Mouse (Mus musculus): ENCODE data around the gene Usp15.
A peak's percentile ranks its signal among the peaks of the same experiment; 100 is the strongest.
"Not testable (repeated sequence)": the region's sequence is repeated elsewhere in the genome, so short reads cannot be mapped to it uniquely, and the experiment has no call there.

Usp15 gene

DNA sequence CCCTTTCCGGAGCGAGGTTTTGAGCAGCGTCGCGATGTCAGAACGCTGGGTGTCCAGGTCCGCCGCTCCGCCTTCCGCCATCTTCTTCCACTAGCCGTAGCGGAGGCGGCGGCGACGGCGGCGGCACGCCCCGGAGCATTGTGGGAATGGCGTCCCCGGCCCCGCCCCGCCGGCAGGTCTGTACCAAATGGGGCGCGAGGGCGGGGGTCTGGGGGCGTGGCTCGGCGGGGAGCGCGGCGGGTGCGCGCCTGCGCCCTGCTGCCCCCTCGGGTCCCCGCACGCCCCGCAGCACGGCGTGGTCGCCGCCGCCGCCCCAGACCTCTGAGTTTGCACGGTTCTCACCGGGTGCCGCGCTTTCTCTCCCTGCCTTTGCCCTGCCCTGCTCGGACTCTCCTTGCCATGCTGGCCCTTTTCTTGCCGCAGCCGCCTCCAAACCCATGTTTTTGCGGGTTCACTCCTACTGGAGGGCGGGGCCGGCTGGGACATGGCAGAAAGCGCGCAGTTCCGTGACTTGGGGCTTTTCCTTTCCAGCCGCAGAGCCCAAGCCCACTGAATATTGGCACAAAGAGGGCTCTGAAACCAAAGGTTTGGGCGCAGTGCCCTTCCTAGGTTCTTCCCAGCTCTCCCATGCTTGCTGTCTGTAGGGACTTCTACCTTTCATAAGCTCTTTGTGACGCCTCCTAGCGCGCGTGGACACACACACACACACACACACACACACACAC, at the start of gene Usp15:
Gene Usp15 (minus strand): TSS at position 161 of the 725 bp plus-strand sequence.
- peak; percentile 92 for DNase-seq

DNA sequence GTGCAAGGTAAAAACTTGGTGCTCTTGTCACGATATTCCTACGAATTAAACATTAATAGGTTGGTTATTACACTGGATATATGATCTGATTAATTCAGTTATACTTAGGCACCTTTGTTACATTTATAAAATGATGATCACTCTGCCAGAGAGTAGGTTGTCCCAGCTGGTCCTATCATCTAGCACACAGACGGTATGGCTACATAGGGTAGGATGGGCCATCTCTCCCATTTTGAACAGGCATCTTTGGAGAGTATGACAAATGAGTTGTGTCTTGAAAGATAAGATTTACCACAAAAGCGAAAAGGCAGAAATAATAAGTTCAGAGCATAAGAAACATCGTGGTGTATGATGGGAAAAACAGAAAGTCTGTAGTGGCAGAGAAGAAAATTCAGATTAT, 32.6 kb upstream of the Usp15 start:
- DNase-seq, result no peak

DNA sequence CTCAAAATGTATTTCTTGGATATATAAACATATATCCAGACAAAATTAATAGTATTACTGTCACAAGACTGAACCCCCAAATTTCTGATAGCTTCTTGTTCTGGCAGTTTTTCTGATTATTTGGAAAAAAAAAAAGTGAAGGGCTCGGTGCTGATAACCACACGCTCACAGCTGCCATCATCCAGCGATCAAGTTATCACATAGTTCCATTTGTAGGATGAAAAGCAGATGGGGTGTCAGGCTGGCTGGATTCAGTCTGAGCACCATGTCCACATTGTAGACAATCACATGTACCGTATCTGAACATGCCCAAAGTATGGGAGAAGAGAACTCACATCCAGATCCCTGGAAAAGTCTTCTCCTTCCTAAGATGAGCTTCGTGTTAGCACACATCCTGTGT, 26.0 kb upstream of the Usp15 start:
- no peak for DNase-seq

DNA sequence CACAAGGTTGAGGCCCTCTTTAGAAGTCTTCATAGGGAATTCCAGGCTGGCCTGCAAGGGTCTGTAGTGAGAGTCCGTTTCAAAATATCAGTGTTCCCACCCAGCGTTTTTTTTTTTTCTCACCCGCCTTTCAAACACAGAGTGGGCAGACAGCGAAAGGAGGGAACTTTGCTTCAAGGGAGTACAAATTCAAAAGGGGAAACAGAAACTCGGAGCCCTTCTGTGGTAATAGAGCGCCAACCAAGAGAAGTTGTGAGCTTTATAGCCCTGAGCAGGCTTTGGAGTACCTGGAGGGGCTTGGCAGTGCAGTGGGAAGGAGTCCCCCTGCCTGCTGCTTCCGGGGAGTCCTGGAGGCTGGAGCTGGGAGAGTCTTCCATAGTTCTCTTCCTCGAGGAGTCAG, 12.7 kb upstream of the Usp15 start:
- DNase-seq, result no peak

DNA sequence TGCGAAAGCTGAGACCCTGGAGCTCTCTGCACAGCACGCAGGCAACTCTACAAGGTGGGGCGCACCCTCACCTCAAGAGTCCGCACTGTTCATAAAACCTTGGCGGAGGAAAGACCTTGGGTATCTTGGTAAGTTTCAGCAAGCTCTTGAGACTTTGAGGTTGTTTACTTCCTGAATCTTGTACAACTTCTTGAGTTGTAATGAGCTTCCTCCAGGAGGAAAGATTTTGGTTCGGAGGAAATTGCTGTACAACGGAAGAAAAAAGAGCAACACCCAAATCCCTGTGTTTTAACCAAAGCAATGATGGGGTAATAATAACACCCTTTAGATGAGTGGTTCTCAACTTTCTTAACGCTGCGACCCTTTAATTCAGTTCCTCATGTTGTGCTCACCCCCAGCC, 11.5 kb upstream of the Usp15 start:
- DNase-seq, result no peak

DNA sequence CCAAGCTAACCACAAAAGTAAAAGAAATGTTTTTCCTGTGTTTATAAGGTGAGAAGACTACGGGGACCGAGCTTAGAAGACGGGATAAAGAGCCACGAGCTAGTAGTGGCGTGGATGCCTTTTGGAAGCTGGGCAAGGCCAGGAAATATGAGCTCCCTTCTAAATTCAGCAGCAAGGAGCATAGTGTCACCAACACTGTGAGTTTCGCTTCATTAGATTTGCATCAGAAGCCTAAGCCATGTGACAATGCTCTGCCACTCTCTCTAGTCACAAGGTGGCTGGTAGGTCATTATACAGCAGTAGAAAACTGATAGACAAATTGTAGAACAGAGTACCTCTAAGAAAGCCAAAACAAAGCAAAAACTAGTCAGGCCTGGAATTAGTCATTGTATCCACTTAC, 9.3 kb upstream of the Usp15 start:
- no peak for DNase-seq

DNA sequence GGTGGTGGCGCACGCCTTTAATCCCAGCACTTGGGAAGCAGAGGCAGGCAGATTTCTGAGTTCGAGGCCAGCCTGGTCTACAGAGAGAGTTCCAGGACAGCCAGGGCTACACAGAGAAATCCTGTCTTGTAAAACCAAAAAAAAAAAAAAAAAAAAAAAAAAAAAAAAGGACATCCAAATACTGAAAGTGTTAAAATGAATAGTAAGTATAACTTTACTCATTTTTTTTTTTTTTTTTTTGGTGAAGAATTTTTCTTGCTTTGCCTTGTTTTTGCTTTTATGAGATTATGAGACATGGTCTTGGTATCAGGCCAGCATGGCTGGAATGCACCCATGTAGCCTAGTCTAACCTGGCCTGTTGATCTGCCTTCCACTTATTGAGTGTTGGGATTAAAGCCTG, 8.6 kb upstream of the Usp15 start:
- DNase-seq, result not testable (repeated sequence)

DNA sequence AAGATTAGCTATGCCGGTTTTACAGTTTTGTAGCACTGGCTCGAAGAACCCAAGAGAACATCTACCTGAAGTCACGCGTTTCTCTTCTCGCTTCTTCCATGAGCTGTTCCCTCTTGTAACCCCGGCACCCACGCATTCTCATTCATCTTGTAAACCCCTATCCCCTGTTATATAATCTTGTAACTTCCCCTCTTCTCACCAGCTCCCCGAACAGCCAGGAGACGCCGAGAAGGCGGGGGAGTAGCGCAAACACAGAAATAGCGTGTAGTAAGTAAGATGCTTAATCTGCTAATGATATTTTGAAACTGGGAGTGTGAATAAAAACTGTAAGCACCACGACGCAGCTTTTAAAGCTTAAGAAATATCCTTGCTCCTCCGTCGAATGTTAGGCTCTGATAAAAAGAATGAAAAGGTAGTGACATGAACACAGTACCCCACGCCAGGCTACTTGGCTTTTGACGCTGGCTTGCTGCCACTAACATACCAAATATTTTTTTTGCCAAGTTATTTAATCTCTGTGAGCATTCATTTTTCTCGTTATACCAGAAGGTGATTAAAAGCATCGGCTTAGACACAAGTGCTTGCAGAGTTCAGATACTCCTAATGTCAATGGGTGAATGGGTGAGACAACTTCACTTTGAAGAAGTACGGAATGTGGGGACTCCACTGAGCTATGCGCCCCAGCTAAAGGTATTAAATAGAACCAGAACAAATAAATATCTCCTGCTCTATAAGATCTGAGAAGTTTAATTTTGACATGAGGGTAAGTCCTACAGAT, 5.4 kb upstream of the Usp15 start:
- DNase-seq, result no peak

DNA sequence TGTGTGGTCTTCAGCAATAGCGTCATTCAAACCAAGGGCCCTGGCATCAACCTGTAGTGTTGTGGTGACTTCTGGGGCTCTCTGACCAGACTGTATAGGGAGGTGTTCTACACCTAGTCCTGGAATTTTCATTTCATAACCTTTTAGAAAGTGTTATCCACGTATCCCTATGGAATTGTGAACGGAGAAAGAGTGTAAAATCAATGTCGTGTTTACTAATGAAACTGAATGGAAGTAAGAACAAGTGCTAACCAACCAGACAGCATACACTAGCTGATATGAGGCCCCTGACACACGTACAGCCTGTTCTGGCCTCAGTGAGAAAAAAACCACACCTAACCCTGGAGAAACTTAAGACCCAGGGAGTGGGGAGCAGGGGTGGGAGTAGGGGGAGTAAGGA, 4.6 kb upstream of the Usp15 start:
- no peak for DNase-seq

DNA sequence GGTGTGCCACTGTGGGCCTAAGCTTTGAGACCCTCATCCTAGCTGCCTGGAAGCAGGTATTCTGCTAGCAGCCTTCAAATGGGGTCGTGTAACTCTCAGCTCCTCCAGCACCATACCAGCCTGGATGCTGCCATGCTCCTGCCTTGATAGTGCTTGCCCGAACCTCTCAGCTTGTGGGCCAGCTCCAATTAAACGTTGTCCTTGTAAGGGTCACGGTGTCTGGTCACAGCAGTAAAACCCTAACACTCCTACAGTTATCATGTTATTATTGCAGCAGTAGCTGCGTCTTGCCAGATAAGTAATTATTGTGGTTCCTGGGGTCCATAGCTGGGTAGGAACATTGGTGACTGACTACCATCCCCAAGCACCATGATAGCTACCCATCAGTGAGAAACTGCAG, 4.2 kb upstream of the Usp15 start:
- no peak for DNase-seq

DNA sequence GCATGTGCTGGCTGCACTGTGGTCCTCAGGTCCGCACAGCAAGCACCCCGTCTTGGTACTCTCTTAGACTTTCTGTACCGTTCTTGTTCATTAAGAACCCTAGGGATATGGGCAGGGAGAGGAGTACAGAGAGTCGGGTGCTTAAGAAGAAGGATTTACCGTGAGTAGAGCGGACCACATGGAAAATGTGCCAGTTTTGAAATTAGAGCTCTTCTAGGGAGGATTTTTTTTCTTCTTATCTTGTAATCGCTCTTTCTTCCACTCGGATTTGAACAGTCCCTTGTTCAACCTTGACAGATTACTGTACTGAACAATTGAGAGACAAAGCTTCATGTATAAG, 3.5 kb upstream of the Usp15 start:
- DNase-seq, result no peak

DNA sequence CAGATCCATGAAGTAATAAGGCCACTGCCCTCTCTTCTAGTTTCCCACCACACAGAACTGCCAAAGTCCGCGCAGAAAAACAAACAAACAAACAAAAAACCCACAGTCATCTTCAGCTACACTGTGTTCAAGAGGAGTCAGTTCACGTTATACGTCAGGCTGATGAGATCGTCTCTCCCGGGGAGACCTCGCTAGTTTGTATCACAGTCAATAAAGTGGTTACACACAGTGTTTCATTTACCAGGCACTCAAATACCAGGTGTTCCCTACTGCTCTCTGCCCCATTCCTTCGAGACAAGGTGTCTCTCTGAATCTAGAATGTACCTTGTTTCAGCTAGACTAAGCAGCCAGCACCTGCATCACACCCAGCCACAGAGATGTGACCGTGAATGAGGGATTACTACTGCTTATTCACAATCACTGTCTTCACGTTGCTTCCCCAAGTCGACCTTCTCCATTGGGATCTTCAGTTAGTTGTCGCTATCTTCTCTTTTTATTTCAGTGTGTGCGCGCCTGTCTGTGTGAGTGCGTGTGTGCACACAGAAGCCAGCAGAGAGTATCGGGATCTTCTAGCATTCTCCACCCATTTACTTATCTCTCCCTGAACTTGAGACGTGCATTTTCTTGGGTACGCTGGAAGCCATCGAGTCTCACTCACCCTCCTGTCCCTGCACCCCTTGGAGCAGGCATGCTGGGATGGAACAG, 3.0 kb upstream of the Usp15 start:
- no peak for DNase-seq

DNA sequence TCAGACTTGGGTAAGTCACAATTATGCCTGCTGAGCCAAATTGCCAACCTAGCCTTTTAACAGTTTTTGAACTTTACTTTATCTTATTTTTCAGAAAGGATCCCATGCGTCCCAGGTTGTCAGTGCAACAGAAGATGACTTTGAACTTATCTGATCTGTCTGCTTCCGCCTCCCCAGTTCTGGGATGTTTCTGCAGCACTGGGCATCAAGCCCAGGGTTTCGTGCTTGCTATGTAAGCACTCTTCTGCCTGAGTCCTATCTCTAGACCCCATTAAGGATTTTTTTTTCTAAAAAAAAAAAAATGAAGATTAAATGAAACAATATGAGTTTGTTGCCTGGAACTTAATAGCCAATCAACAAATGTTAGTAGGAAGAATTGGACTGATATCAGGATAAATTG, 2.3 kb upstream of the Usp15 start:
- no peak for DNase-seq

DNA sequence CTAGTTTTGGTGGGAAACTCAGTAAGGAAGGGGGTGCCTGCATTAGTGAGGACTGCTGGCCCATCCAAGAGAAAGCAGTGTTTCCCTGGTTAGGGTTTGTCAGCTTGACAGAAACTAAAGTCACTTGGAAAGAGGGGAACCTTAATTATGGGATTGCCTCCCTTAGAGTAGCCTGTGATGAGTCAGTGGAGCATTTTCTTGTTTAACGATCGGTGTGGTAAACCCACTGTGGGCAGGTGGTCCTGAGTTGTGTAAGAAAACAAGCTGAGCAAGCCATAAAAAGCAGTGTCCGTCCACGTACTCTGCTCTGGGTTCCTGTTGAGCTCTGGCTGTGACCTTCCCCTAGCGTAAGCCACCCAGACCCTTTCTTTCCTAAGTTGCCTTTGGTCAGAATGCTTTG, 1.4 kb upstream of the Usp15 start:
- DNase-seq, result no peak

DNA sequence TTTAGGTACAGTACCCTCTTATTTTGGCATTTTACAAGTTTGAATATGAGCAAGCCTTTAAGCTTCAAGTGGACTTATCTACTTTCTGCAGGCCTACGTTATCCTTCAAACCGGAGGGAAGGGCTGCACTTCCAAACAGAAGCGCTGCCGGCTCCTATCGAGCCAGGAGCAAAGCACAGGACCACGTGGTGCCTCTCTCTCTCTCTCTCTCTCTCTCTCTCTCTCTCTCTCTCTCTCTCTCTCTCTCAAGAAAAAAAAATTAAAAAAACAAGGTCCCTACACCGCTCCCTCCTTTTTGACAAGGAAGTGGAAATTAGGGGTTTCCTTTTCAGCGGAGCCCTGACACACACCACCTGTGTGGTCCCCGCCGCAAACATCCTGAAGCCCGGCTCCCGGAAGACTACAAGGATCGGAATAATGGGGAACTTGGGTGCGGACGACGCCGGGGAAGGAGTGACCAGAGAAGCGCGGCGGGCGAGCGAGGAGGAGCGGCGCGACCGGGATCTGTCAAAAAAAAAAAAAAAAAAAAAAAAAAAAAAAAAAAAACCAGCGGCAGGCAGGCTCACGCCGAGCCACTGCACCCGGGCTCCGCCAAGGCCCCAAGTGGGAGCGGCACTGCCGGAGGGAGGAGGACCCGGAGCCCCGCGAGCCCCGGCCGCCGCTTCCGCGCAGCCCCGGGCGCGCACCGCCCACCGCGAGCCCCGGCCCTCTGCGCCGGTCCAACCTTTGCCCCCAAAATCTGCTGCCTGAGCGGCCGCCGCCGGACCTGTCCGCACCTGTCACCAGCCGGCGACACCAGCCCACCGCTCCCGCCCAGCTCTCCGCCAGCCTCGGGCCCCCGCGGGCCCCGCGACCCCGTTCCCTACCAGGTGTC, 597 bp downstream of the Usp15 start:
- DNase-seq, result peak; percentile 33

DNA sequence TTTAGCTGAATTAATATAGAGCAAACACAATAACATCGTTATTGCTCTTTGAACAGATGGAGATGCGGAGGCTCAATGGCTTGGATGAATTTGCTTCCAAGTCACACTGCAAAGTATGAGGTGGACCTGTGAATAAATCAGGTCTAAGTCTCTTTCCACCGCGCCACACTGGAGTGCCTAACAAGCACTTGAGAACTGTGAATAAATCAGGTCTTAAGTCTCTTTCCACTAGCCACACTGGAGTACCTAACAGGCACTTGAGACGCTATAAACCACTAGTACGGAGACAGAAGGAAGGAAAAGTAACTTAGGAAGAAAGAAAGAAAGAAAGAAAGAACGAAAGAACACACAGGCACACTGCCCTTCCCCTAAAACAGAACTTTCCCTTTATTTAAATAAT, 1.3 kb downstream of the Usp15 start:
- no peak for DNase-seq

DNA sequence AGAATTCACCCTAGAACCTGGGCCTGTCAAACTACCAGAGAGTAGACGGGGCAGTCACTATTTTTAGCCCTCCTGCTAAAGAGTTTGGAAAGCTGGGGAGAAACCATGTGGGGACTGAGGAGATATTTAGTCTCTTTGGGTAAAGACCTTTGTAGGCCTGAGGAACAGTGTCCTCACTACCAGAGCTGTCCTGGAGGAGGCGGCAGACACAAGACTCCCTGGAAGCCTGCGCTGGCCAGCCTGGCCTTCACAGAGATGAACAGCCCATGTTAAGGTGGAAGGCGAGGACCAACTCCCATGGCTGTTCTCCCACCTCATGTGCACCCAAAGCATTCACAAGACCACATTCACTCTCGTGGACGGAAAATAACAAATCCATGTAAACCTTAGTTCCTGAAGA, 5.8 kb downstream of the Usp15 start:
- DNase-seq, result no peak

DNA sequence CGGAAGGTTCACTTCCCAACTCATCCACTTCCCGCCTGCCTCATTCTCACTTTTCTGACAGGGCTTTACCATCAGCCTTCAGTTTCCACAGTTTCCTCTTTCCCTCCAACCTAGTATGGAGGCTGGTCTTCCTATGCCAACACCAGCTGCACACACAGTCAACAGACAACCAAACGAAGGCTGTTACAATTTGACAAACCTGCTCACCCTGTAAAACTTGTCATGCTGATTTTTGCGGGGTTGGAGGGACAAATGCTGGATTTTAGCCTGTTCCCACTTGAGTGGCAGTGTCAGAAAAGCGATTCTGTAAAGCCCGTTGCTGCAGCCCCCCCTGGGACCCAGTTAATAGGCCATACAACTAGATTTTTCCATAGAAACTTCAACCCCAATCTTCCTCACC, 9.5 kb downstream of the Usp15 start:
- DNase-seq, result no peak

DNA sequence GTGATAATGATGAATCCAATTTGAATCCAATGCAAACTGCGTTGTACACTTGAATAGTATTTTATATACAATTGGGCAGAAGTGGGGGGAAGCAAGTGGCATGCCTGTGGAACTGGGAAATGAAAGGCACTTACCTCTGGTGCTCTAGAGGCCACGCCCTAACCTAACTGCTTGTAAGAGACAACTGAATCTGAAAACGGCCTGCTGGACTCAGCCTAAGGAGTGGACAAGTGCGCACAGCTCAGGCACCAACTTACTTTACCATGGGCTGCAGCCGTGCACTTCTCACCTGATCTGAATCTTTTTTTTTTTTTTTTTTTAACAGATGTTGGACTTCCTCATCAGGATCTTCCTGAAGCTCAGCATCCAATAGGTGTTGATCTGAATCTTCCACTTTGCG, 10.9 kb downstream of the Usp15 start:
- DNase-seq, result no peak

DNA sequence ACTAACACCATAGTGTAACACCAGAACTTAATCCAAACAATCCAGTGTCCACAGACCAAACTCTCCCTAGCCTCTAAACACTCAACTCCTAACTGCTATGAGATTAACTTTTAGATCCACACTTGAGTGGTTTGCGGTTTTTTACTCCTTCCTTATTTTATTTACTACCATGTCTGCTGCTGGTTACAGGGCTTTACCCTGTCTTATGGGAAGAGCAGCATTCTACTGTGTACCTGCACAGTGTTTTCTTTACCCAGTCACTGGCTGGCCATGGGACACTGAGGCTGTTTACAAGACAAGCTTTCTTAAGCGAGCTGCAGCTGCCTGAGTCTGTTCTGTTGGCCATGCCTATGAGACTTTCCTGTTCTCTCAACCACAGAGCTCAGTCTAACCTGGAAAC, 13.1 kb downstream of the Usp15 start:
- DNase-seq, result no peak

DNA sequence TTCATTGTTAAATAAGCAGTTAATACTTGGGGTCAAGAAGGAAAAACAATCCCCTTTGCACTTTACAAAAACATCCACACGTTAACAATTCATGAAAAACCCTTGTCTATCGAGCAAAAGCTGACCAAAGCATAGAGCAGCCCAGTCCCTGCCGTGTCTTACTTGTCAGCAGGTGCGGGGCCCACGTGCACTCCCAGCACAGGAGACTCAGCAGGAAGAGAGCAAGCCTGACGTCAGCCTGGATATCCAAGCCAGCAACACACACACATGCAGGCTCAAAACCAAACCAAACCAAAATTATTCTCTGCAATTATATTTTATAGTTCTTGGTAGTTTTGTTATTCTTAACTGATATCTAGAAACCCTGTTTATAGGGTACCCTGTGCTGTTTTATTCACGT, 13.6 kb downstream of the Usp15 start:
- DNase-seq, result peak; percentile 49

DNA sequence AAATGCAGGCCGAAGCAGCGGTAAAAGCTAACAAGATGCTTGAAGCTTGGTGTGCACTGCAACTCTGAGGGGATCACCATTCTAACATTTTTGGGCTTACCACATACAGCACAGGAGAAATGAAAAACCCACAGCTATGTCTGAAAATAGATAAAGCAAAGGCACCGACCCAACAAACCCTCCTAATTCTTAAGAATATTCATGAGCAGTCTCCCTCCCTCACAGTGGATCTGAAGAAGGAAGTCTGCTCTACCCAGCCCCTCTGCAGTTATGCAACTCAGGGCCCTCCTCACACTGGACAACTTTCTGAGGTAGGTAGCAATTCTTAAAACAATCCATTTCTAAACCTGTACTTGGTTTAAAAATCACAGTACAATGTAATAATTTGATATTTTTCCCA, 14.4 kb downstream of the Usp15 start:
- no peak for DNase-seq

DNA sequence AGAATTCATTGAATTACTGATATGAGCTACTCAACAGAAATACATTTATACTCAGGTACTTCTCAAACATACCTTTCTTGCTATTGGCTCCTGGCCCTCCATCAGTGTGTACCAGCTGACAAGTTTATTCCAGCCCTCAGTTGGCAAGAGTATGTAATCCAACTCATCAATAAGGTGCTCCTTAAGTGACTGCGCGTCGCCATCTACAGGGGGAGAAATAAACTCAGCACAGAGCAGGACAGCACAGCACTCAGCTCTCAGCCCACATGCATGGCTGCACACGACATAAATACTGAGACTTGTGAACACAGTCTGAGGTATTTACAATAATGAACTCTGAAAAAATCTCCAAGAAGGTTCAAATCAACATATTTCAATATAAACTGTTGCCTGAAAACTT, 21.0 kb downstream of the Usp15 start:
- DNase-seq, result no peak

All from kidney, adult 11 months (tissue).